Mouse (Mus musculus) cortical plate, adult 2 months (tissue): ENCODE results near the gene Mrpl51.

ENCODE experiments used
- CTCF ChIP-seq: fragments of 200-500 bp; IDR thresholded peaks from 2 replicates; pipeline ENCODE4 v1.5.1; 2011; ENCODE audit warnings: mild to moderate bottlenecking, control low read depth, low read length; ENCODE audit not compliant: insufficient read depth; ENCODE audit errors: extremely low read depth
- POLR2A ChIP-seq: fragments of 200-500 bp; IDR thresholded peaks from 2 replicates; pipeline ENCODE4 v1.6.1; 2011; ENCODE audit warnings: mild to moderate bottlenecking, low read length, control low read depth; ENCODE audit not compliant: insufficient read depth; ENCODE audit errors: extremely low read depth

- TF ChIP-seq CTCF (no peak), POLR2A (no peak)
These were observed 23.5 kb upstream of the Mrpl51 start for GRCm38 (mm10) chr6:125168086-125168485.
